Mouse (Mus musculus) limb, embryonic 15.5 days (tissue): ENCODE results near the gene Insl3. TPM values are rescaled to one million over a fixed set of nuclear protein-coding genes. Genes with fewer than 3 reads are reported as not detected.
A peak's percentile ranks its signal among the peaks of the same experiment; 100 is the strongest.

Experiments
- ATAC-seq: fragments of 200-750 bp; cut with Nextera tagmentation; 2 replicates; pipeline ENCODE4 v1.8.0; 2017; ENCODE audit warnings: low read depth, moderate TSS enrichment; ENCODE audit not compliant: insufficient number of reproducible peaks, low FRiP score, low TSS enrichment
- H3K27ac ChIP-seq: fragments of 300-500 bp; sonication (generic); 2 replicates; pipeline ENCODE4 v1.5.1; 2015; ENCODE audit warnings: moderate library complexity, mild to moderate bottlenecking, inconsistent platforms
- H3K27me3 ChIP-seq: fragments of 300-500 bp; sonication (generic); 2 replicates; pipeline ENCODE4 v1.6.1; 2015; ENCODE audit warnings: inconsistent platforms
- H3K36me3 ChIP-seq: fragments of 300-500 bp; sonication (generic); 2 replicates; pipeline ENCODE4 v1.6.1; 2015; ENCODE audit warnings: inconsistent platforms
- H3K4me1 ChIP-seq: fragments of 300-500 bp; sonication (generic); 2 replicates; pipeline ENCODE4 v1.6.1; 2015; ENCODE audit warnings: inconsistent platforms
- H3K4me2 ChIP-seq: fragments of 300-500 bp; sonication (generic); 2 replicates; pipeline ENCODE4 v1.6.1; 2015; ENCODE audit warnings: mild to moderate bottlenecking, inconsistent platforms
- H3K4me3 ChIP-seq: fragments of 300-500 bp; sonication (generic); 2 replicates; pipeline ENCODE4 v1.5.1; 2015; ENCODE audit warnings: mild to moderate bottlenecking, inconsistent platforms
- H3K9ac ChIP-seq: fragments of 300-500 bp; sonication (generic); 2 replicates; pipeline ENCODE4 v1.6.1; 2015; ENCODE audit warnings: inconsistent platforms
- H3K9me3 ChIP-seq: fragments of 300-500 bp; sonication (generic); 2 replicates; pipeline ENCODE4 v1.6.1; 2016; ENCODE audit warnings: inconsistent platforms
- WGBS: fragments of 180-500 bp; shearing (Covaris S2); methylation state at CpG from one replicate; pipeline ENCODE4 v1.1.7; 2015; 5-methylcytosine and 5-hydroxymethylcytosine counted together
- polyA plus RNA-seq: library from polyadenylated mRNA; unstranded; fragments of >200 nt; fragmentation: Nextera tagmentation; extraction: Ambion mirVana; gene quantifications from 2 replicates; pipeline ENCODE4 v1.2.1, GENCODE M21; 2015

Gene Insl3
- polyA plus RNA-seq, 1 experiment from 2014 or later: 0.96 TPM

GRCm38 (mm10) chr8:71715531-71715930 is 26.5 kb downstream of the Insl3 start:
- WGBS: 26% methylated on average over 8 of the region's 8 CpGs
- no peaks in the 10 kb centered on the region for H3K9me3 ChIP-seq
- H3K27me3 ChIP-seq: no peaks in the 10 kb centered on the region
- H3K4me2 ChIP-seq: no peak overlapping the region
- H3K27ac ChIP-seq: no peak overlapping the region
- ATAC-seq: no peak
- no peak overlapping the region; the same call in 1 of the 2 replicates for H3K4me3 ChIP-seq
- H3K36me3 ChIP-seq: no peaks in the 10 kb centered on the region
- H3K9ac ChIP-seq: no peak overlapping the region
- no peaks in the 10 kb centered on the region for H3K4me1 ChIP-seq

GRCm38 (mm10) chr8:71716561-71717053 is 27.6 kb downstream of the Insl3 start:
- Histone ChIP-seq H3K27me3 (no peaks in the 10 kb centered on the region), H3K9ac (no peak overlapping the region), H3K9me3 (no peaks in the 10 kb centered on the region), H3K4me2 (no peak overlapping the region), H3K4me1 (no peaks in the 10 kb centered on the region), H3K36me3 (no peaks in the 10 kb centered on the region), H3K4me3 (no peak overlapping the region), H3K27ac (no peak overlapping the region)
- ATAC-seq: no peak
- 74% methylated on average over 13 of the region's 13 CpGs for WGBS

- no peak for ATAC-seq
- Histone ChIP-seq H3K27me3 (no peaks in the 10 kb centered on the region), H3K9me3 (no peaks in the 10 kb centered on the region), H3K4me1 (no peaks in the 10 kb centered on the region), H3K4me2 (no peak overlapping the region), H3K4me3 (no peak overlapping the region), H3K9ac (no peak overlapping the region), H3K36me3 (no peaks in the 10 kb centered on the region), H3K27ac (no peak overlapping the region)
- WGBS: 84% methylated on average over 12 of the region's 12 CpGs
These were observed 28.1 kb downstream of the Insl3 start for GRCm38 (mm10) chr8:71717096-71717495.

GRCm38 (mm10) chr8:71718252-71718651 is 29.2 kb downstream of the Insl3 start:
- Histone ChIP-seq H3K27me3 (0 out of 2 replicates have a peak, but pooled peaks cover 1% of the 10 kb centered on the region), H3K36me3 (no peaks in the 10 kb centered on the region), H3K9me3 (no peaks in the 10 kb centered on the region), H3K4me2 (no peak overlapping the region), H3K4me1 (no peaks in the 10 kb centered on the region), H3K27ac (no peak overlapping the region), H3K9ac (no peak overlapping the region), H3K4me3 (no peak overlapping the region)
- 32% methylated on average over 3 of the region's 3 CpGs for WGBS
- no peak for ATAC-seq

- no peak overlapping the region for H3K27ac ChIP-seq
- 63% methylated on average over 4 of the region's 4 CpGs for WGBS
- no peak for ATAC-seq
These were observed 30.2 kb downstream of the Insl3 start for GRCm38 (mm10) chr8:71719218-71719617.

GRCm38 (mm10) chr8:71719928-71720457 is 31.0 kb downstream of the Insl3 start:
- Histone ChIP-seq H3K4me2 (no peak overlapping the region), H3K4me3 (no peak overlapping the region), H3K27me3 (peaks cover 13% of the 10 kb centered on the region), H3K27ac (no peak overlapping the region), H3K4me1 (peaks cover 2% of the 10 kb centered on the region), H3K9me3 (no peaks in the 10 kb centered on the region), H3K36me3 (no peaks in the 10 kb centered on the region), H3K9ac (no peak overlapping the region)
- ATAC-seq: no peak
- 35% methylated on average over 7 of the region's 7 CpGs for WGBS

More at GRCm38 (mm10) chr8:71719218-71719617, 30.2 kb downstream of the Insl3 start:
- no peak overlapping the region for H3K9ac ChIP-seq
- H3K27me3 ChIP-seq: peaks cover 5% of the 10 kb centered on the region
- no peak overlapping the region for H3K4me2 ChIP-seq
- no peaks in the 10 kb centered on the region for H3K9me3 ChIP-seq
- H3K36me3 ChIP-seq: no peaks in the 10 kb centered on the region
- no peaks in the 10 kb centered on the region for H3K4me1 ChIP-seq
- H3K4me3 ChIP-seq: no peak overlapping the region

GRCm38 (mm10) chr8:71723047-71723551 is 34.1 kb downstream of the Insl3 start:
- peaks cover 12% of the 10 kb centered on the region for H3K4me1 ChIP-seq
- H3K36me3 ChIP-seq: no peaks in the 10 kb centered on the region
- H3K27ac ChIP-seq: no peak overlapping the region
- no peak overlapping the region for H3K9ac ChIP-seq
- H3K9me3 ChIP-seq: no peaks in the 10 kb centered on the region
- no peak overlapping the region for H3K4me2 ChIP-seq
- H3K27me3 ChIP-seq: peaks cover 43% of the 10 kb centered on the region
- WGBS: 63% methylated on average over 14 of the region's 14 CpGs
- H3K4me3 ChIP-seq: no peak overlapping the region
- ATAC-seq: no peak

GRCm38 (mm10) chr8:71724389-71724788 is 35.4 kb downstream of the Insl3 start:
- H3K4me2 ChIP-seq: no peak overlapping the region
- peak overlapping the region; percentile 56; the same call in 1 of the 2 replicates for H3K4me3 ChIP-seq
- no peaks in the 10 kb centered on the region for H3K36me3 ChIP-seq
- no peak overlapping the region for H3K9ac ChIP-seq
- 70% methylated on average over 4 of the region's 4 CpGs for WGBS
- no peak overlapping the region for H3K27ac ChIP-seq
- H3K9me3 ChIP-seq: no peaks in the 10 kb centered on the region
- ATAC-seq: no peak
- H3K4me1 ChIP-seq: peaks cover 22% of the 10 kb centered on the region
- H3K27me3 ChIP-seq: peaks cover 48% of the 10 kb centered on the region

GRCm38 (mm10) chr8:71725122-71725924 is 36.3 kb downstream of the Insl3 start, which contains the start of gene Fcho1:
Gene Fcho1 (minus strand): TSS chr8:71725716.
- no peak; the same call in 1 of the 2 replicates for ATAC-seq
- H3K9me3 ChIP-seq: no peaks in the 10 kb centered on the region
- H3K4me1 ChIP-seq: peaks cover 23% of the 10 kb centered on the region
- WGBS: 1% methylated on average over 44 of the region's 54 CpGs
- no peaks in the 10 kb centered on the region for H3K36me3 ChIP-seq
- H3K4me2 ChIP-seq: peak within 1 kb of the TSS; percentile 87
- H3K4me3 ChIP-seq: peak within 1 kb of the TSS; percentile 56
- peaks cover 50% of the 10 kb centered on the region for H3K27me3 ChIP-seq
- 0 out of 2 replicates have a peak within 1 kb of the TSS, but pooled peaks have one; percentile 23 for H3K9ac ChIP-seq
- no peak within 1 kb of the TSS for H3K27ac ChIP-seq

GRCm38 (mm10) chr8:71728240-71728785 is 39.3 kb downstream of the Insl3 start:
- Histone ChIP-seq H3K36me3 (no peaks in the 10 kb centered on the region), H3K4me1 (peaks cover 23% of the 10 kb centered on the region), H3K27me3 (peaks cover 48% of the 10 kb centered on the region), H3K4me2 (peak overlapping the region; percentile 55), H3K9ac (no peak overlapping the region), H3K4me3 (peak overlapping the region; percentile 28), H3K9me3 (no peaks in the 10 kb centered on the region), H3K27ac (no peak overlapping the region)
- WGBS: 7% methylated on average over 19 of the region's 21 CpGs
- no peak for ATAC-seq

- peaks cover 23% of the 10 kb centered on the region for H3K4me1 ChIP-seq
- no peak overlapping the region for H3K9ac ChIP-seq
- 4% methylated on average over 16 of the region's 16 CpGs for WGBS
- no peaks in the 10 kb centered on the region for H3K9me3 ChIP-seq
- ATAC-seq: no peak
- peak overlapping the region; percentile 55 for H3K4me2 ChIP-seq
- no peaks in the 10 kb centered on the region for H3K36me3 ChIP-seq
- H3K27me3 ChIP-seq: peaks cover 46% of the 10 kb centered on the region
- H3K27ac ChIP-seq: no peak overlapping the region
- peak overlapping the region; percentile 28; the same call in 1 of the 2 replicates for H3K4me3 ChIP-seq
These were observed 40.0 kb downstream of the Insl3 start for GRCm38 (mm10) chr8:71728826-71729620.
